10 mouse cellular contexts compared by ENCODE assay signal in genomic region chr16:78317960-78318359, GRCm38 (mm10). TPM values are rescaled to one million over a fixed set of nuclear protein-coding genes. Genes with fewer than 3 reads are reported as not detected.
DNase-seq lines count a peak whose midpoint lies in the region; ATAC-seq and TF ChIP-seq lines count a peak whose summit lies in the region.
"Had no signal": no experiment of that assay in that cellular context is flagged by ENCODE, and none has a peak within 500 bp of the region (broad histone marks: within the 10 kb centered on the region; RNA-seq: fewer than 3 reads in every experiment).

No protein-coding gene starts in this region.

- no peak for TF ChIP-seq CTCF in midbrain, postnatal 0 days (IDR thresholded peaks at IDR 0.05)

- H3K4me1 ChIP-seq in heart, embryonic 12.5 days (replicated peaks): peaks cover 67% of the 10 kb centered on the region
- H3K4me1 ChIP-seq in liver, embryonic 15.5 days (replicated peaks): 0 out of 2 replicates have a peak, but pooled peaks cover 3% of the 10 kb centered on the region
- peaks cover 5% of the 10 kb centered on the region; the same call in 1 of the 2 replicates for H3K4me1 ChIP-seq in midbrain, postnatal 0 days (ENCODE audit: insufficient read depth, low read length)
- peaks cover 45% of the 10 kb centered on the region for H3K4me1 ChIP-seq in midbrain, embryonic 16.5 days (ENCODE audit: control insufficient read depth, insufficient read depth, low read length)

- H3K27ac ChIP-seq in heart, embryonic 12.5 days (ENCODE audit: poor library complexity, severe bottlenecking): peak overlapping the region; percentile 44
- no peak overlapping the region for H3K27ac ChIP-seq in liver, embryonic 15.5 days (replicated peaks)
- H3K27ac ChIP-seq in midbrain, postnatal 0 days (ENCODE audit: low read depth, low read length): no peak overlapping the region
- no peak overlapping the region for H3K27ac ChIP-seq in midbrain, embryonic 16.5 days (ENCODE audit: low read length)
- H3K27ac ChIP-seq: embryonic facial prominence, embryonic 12.5 days; hindbrain, postnatal 0 days; lung, embryonic 15.5 days had no signal

- DNase-seq in urinary bladder, postnatal 14 days (ENCODE audit: low spot score): peak; percentile 44
- no peak for DNase-seq in urinary bladder, postnatal 4 days (ENCODE audit: low spot score in 2 of 2)
- no peak for DNase-seq in midbrain, postnatal 0 days (ENCODE audit: low spot score)

- no peaks in the 10 kb centered on the region for H3K36me3 ChIP-seq in heart, embryonic 12.5 days
- no peaks in the 10 kb centered on the region for H3K36me3 ChIP-seq in liver, embryonic 15.5 days (replicated peaks)
- H3K36me3 ChIP-seq in midbrain, postnatal 0 days (ENCODE audit: insufficient read depth, low read length): no peaks in the 10 kb centered on the region
- H3K36me3 ChIP-seq in midbrain, embryonic 16.5 days (ENCODE audit: control insufficient read depth, insufficient read depth, low read length): no peaks in the 10 kb centered on the region
- H3K36me3 ChIP-seq: embryonic facial prominence, embryonic 12.5 days; lung, embryonic 15.5 days had no signal

- H3K9ac ChIP-seq in heart, embryonic 12.5 days: peak overlapping the region; percentile 31; the same call in 1 of the 2 replicates
- no peak overlapping the region for H3K9ac ChIP-seq in liver, embryonic 15.5 days
- H3K9ac ChIP-seq in midbrain, postnatal 0 days (replicated peaks; ENCODE audit: low read length, poor library complexity, severe bottlenecking): no peak overlapping the region
- no peak overlapping the region for H3K9ac ChIP-seq in midbrain, embryonic 16.5 days (ENCODE audit: low read depth, low read length)
- H3K9ac ChIP-seq: embryonic facial prominence, embryonic 12.5 days; lung, embryonic 15.5 days had no signal

- ATAC-seq in heart, embryonic 12.5 days (ENCODE audit: insufficient number of reproducible peaks, low FRiP score): peak; percentile 47; the same call in 1 of the 2 replicates
- ATAC-seq in liver, embryonic 15.5 days (ENCODE audit: insufficient read depth): peak; percentile 52; the same call in 1 of the 2 replicates
- ATAC-seq in midbrain, postnatal 0 days (ENCODE audit: low FRiP score): no peak
- no peak for ATAC-seq in midbrain, embryonic 16.5 days
- ATAC-seq in erythroid progenitor cell, adult 5-6 weeks (replicated peaks; ENCODE audit: low FRiP score, poor library complexity, severe bottlenecking): no peak
- ATAC-seq: hindbrain, postnatal 0 days had no signal

- 17% methylated on average over 7 of the region's 7 CpGs for WGBS in heart, embryonic 12.5 days
- WGBS in liver, embryonic 15.5 days (ENCODE audit: insufficient replicate concordance): 34% methylated on average over 7 of the region's 7 CpGs
- WGBS in midbrain, postnatal 0 days: 82% methylated on average over 7 of the region's 7 CpGs
- WGBS in midbrain, embryonic 16.5 days: 82% methylated on average over 7 of the region's 7 CpGs

- H3K4me2 ChIP-seq in heart, embryonic 12.5 days: peak overlapping the region; percentile 42
- H3K4me2 ChIP-seq in liver, embryonic 15.5 days: no peak overlapping the region
- H3K4me2 ChIP-seq in midbrain, postnatal 0 days (ENCODE audit: low read depth, low read length, poor library complexity, severe bottlenecking): no peak overlapping the region
- no peak overlapping the region for H3K4me2 ChIP-seq in midbrain, embryonic 16.5 days (ENCODE audit: low read length)
- H3K4me2 ChIP-seq: embryonic facial prominence, embryonic 12.5 days; lung, embryonic 15.5 days had no signal

- no peaks in the 10 kb centered on the region for H3K27me3 ChIP-seq in heart, embryonic 12.5 days (replicated peaks)
- no peaks in the 10 kb centered on the region for H3K27me3 ChIP-seq in liver, embryonic 15.5 days
- no peaks in the 10 kb centered on the region for H3K27me3 ChIP-seq in midbrain, postnatal 0 days (ENCODE audit: insufficient read depth, low read length)
- H3K27me3 ChIP-seq in midbrain, embryonic 16.5 days (ENCODE audit: control insufficient read depth, insufficient read depth, low read depth, low read length): no peaks in the 10 kb centered on the region
- H3K27me3 ChIP-seq: embryonic facial prominence, embryonic 12.5 days; lung, embryonic 15.5 days had no signal

- H3K9me3 ChIP-seq in heart, embryonic 12.5 days (replicated peaks): no peaks in the 10 kb centered on the region
- no peaks in the 10 kb centered on the region for H3K9me3 ChIP-seq in liver, embryonic 15.5 days (replicated peaks)
- H3K9me3 ChIP-seq in midbrain, postnatal 0 days (ENCODE audit: low read length): no peaks in the 10 kb centered on the region
- no peaks in the 10 kb centered on the region for H3K9me3 ChIP-seq in midbrain, embryonic 16.5 days (replicated peaks; ENCODE audit: control insufficient read depth, low read length, poor library complexity, severe bottlenecking)
- H3K9me3 ChIP-seq: embryonic facial prominence, embryonic 12.5 days; lung, embryonic 15.5 days had no signal

- H3K4me3 ChIP-seq in heart, embryonic 12.5 days: no peak overlapping the region
- H3K4me3 ChIP-seq in liver, embryonic 15.5 days (replicated peaks): no peak overlapping the region
- no peak overlapping the region for H3K4me3 ChIP-seq in midbrain, postnatal 0 days (ENCODE audit: low read depth, low read length)
- no peak overlapping the region for H3K4me3 ChIP-seq in midbrain, embryonic 16.5 days (ENCODE audit: low read depth, low read length)
- H3K4me3 ChIP-seq: embryonic facial prominence, embryonic 12.5 days; lung, embryonic 15.5 days had no signal

RNA-seq across cellular contexts. Expression of gene Cxadr, which starts 16.7 kb away (rescaled TPM):
- 43.6 and 43.7 TPM in 2 replicates for polyA plus RNA-seq in heart, embryonic 12.5 days (2016; fragmentation: Nextera tagmentation; extraction: Ambion mirVana)
- 17.4 and 18.0 TPM in 2 replicates for polyA plus RNA-seq in liver, embryonic 15.5 days (2015; fragmentation: Nextera tagmentation; extraction: Ambion mirVana)
- total RNA-seq in midbrain, postnatal 0 days (2014; rRNA removed): 346 and 458 TPM in 2 replicates
- polyA plus RNA-seq in midbrain, postnatal 0 days (2015; fragmentation: Nextera tagmentation; extraction: Ambion mirVana): 167 and 178 TPM in 2 replicates
- 205 TPM in 2 replicates for polyA plus RNA-seq in midbrain, embryonic 16.5 days (2015; fragmentation: Nextera tagmentation; extraction: Ambion mirVana)
- 0.84 TPM in 1 of 2 replicates, not detected in the other for total RNA-seq in erythroid progenitor cell, adult 5-6 weeks (2015; ENCODE audit: low replicate concordance)
- 0.13 TPM in 1 of 2 replicates, not detected in the other for total RNA-seq in erythroid progenitor cell, adult 5-6 weeks (2017; ENCODE audit: low replicate concordance)

RNA-seq across cellular contexts. Expression of gene Btg3, which starts 59.0 kb away (rescaled TPM):
- 94.5 and 97.4 TPM in 2 replicates for polyA plus RNA-seq in heart, embryonic 12.5 days (2016; fragmentation: Nextera tagmentation; extraction: Ambion mirVana)
- polyA plus RNA-seq in liver, embryonic 15.5 days (2015; fragmentation: Nextera tagmentation; extraction: Ambion mirVana): 20.1 and 21.0 TPM in 2 replicates
- total RNA-seq in midbrain, postnatal 0 days (2014; rRNA removed): 10.2 and 10.6 TPM in 2 replicates
- 16.5 and 19.8 TPM in 2 replicates for polyA plus RNA-seq in midbrain, postnatal 0 days (2015; fragmentation: Nextera tagmentation; extraction: Ambion mirVana)
- 14.7 and 16.5 TPM in 2 replicates for polyA plus RNA-seq in midbrain, embryonic 16.5 days (2015; fragmentation: Nextera tagmentation; extraction: Ambion mirVana)
- 41.8 and 54.5 TPM in 2 replicates for total RNA-seq in erythroid progenitor cell, adult 5-6 weeks (2015; ENCODE audit: low replicate concordance)
- 17.6 and 31.6 TPM in 2 replicates for total RNA-seq in erythroid progenitor cell, adult 5-6 weeks (2017; ENCODE audit: low replicate concordance)

Comparison
In these comparisons a context has a peak if more than half of its experiments do, and no peak if none do; other contexts are left out.
1. ATAC-seq: peak in heart, embryonic 12.5 days (single experiment) and liver, embryonic 15.5 days (single experiment); none in midbrain, postnatal 0 days (single experiment), midbrain, embryonic 16.5 days (single experiment) and erythroid progenitor cell, adult 5-6 weeks (single experiment).